Mouse (Mus musculus) stomach, embryonic 16.5 days (tissue): ENCODE data around the gene Xkrx. TPM values are rescaled to one million over a fixed set of nuclear protein-coding genes. Genes with fewer than 3 reads are reported as not detected.
A peak's percentile ranks its signal among the peaks of the same experiment; 100 is the strongest.
"Not testable (repeated sequence)": the region's sequence is repeated elsewhere in the genome, so short reads cannot be mapped to it uniquely, and the experiment has no call there.

Source experiments
- ATAC-seq: fragments of 200-750 bp; cut with Nextera tagmentation; 2 replicates; pipeline ENCODE4 v1.8.0; 2017; ENCODE audit warnings: moderate number of reproducible peaks, moderate TSS enrichment; ENCODE audit not compliant: insufficient read depth, low FRiP score
- H3K27ac ChIP-seq: fragments of 300-500 bp; sonication (generic); 2 replicates; pipeline ENCODE4 v1.5.1; 2014; ENCODE audit warnings: low read length
- H3K27me3 ChIP-seq: fragments of 300-500 bp; sonication (generic); 2 replicates; pipeline ENCODE4 v1.6.1; 2014; ENCODE audit warnings: low read length, control low read depth, mixed read lengths; ENCODE audit not compliant: control insufficient read depth, insufficient read depth
- H3K36me3 ChIP-seq: fragments of 300-500 bp; sonication (generic); 2 replicates; pipeline ENCODE4 v1.6.1; 2014; ENCODE audit warnings: low read length; ENCODE audit not compliant: control insufficient read depth, insufficient read depth
- H3K4me1 ChIP-seq: fragments of 300-500 bp; sonication (generic); 2 replicates; pipeline ENCODE4 v1.6.1; 2014; ENCODE audit warnings: low read length, control low read depth, mixed read lengths; ENCODE audit not compliant: control insufficient read depth, insufficient read depth
- H3K4me2 ChIP-seq: fragments of 300-500 bp; sonication (generic); 2 replicates; pipeline ENCODE4 v1.6.1; 2014; ENCODE audit warnings: low read depth, low read length, mixed read lengths
- H3K4me3 ChIP-seq: fragments of 300-500 bp; sonication (generic); replicated peaks from 2 replicates; pipeline ENCODE4 v1.5.1; 2014; ENCODE audit warnings: mild to moderate bottlenecking, low read length
- H3K9ac ChIP-seq: fragments of 300-500 bp; sonication (generic); 2 replicates; pipeline ENCODE4 v1.6.1; 2014; ENCODE audit warnings: low read length
- H3K9me3 ChIP-seq: fragments of 300-500 bp; sonication (generic); replicated peaks from 2 replicates; pipeline ENCODE4 v1.6.1; 2016; ENCODE audit warnings: low read length, control low read depth; ENCODE audit not compliant: control insufficient read depth
- WGBS: fragments of 180-500 bp; shearing (Covaris S2); extraction: QIAGEN DNeasy Blood & Tissue Kit; methylation state at CpG from one replicate; pipeline ENCODE4 v1.1.7; 2014; 5-methylcytosine and 5-hydroxymethylcytosine counted together
- polyA plus RNA-seq: library from polyadenylated mRNA; unstranded; fragments of >200 nt; fragmentation: Nextera tagmentation; extraction: Ambion mirVana; gene quantifications from 2 replicates; pipeline ENCODE4 v1.2.1, GENCODE M21; 2015

Gene Xkrx
- polyA plus RNA-seq, result 0.22 and 0.94 TPM in 2 replicates

GRCm38 (mm10) chrX:134162043-134162720, at the start of gene Xkrx:
Gene Xkrx, minus strand, starts transcription at chrX:134162076.
- Histone ChIP-seq H3K36me3 (no peaks in the 10 kb centered on the region), H3K27ac (no peak within 1 kb of the TSS), H3K9me3 (no peaks in the 10 kb centered on the region), H3K4me3 (peak within 1 kb of the TSS; percentile 15), H3K4me1 (no peaks in the 10 kb centered on the region), H3K4me2 (peak within 1 kb of the TSS; percentile 42), H3K9ac (no peak within 1 kb of the TSS), H3K27me3 (no peaks in the 10 kb centered on the region)
- 26% methylated on average over 16 of the region's 16 CpGs for WGBS
- ATAC-seq, result no peak

DNA sequence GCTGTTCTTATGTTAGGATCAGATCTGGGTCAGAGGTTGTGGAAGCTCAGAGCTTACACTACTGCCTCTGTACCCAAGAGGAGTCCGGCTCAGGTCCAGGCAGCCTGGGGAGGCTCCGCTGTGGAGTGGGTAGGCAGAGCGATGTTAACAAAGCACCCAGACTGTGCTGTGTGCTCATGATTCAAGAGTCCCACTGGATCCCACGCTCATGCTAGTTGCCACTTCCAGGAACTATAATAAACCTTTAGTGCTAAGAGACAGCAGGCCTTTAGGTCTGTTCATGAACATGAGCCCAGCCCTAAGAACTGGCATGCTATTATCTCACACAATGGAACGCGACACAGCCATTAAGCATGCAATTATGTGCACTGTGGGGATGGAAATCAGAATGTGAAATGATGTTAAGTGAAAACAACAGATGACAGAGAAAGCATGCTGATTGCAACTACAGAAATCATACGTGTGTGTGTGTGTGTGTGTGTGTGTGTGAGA, 49.3 kb upstream of the Xkrx start:
- no peaks in the 10 kb centered on the region for H3K9me3 ChIP-seq
- no peak overlapping the region for H3K27ac ChIP-seq
- H3K4me2 ChIP-seq, result no peak overlapping the region
- H3K36me3 ChIP-seq, result no peaks in the 10 kb centered on the region
- WGBS, result 92% methylated on average over 7 of the region's 7 CpGs
- H3K27me3 ChIP-seq, result no peaks in the 10 kb centered on the region
- no peak overlapping the region for H3K9ac ChIP-seq
- ATAC-seq, result no peak
- H3K4me1 ChIP-seq, result no peaks in the 10 kb centered on the region
- H3K4me3 ChIP-seq, result no peak overlapping the region

GRCm38 (mm10) chrX:134208491-134208890, 46.6 kb upstream of the Xkrx start:
- no peaks in the 10 kb centered on the region for H3K9me3 ChIP-seq
- no peak overlapping the region for H3K27ac ChIP-seq
- no peaks in the 10 kb centered on the region for H3K36me3 ChIP-seq

GRCm38 (mm10) chrX:134187201-134187600, 25.3 kb upstream of the Xkrx start, which contains the start of gene Arl13a:
Gene Arl13a, plus strand, starts transcription at chrX:134187501.
- not testable (repeated sequence) for H3K4me2 ChIP-seq, H3K27me3 ChIP-seq, H3K36me3 ChIP-seq, H3K4me1 ChIP-seq, H3K4me3 ChIP-seq, H3K27ac ChIP-seq, H3K9me3 ChIP-seq, H3K9ac ChIP-seq, ATAC-seq
- 87% methylated on average over 8 of the region's 9 CpGs for WGBS

More at GRCm38 (mm10) chrX:134208491-134208890, 46.6 kb upstream of the Xkrx start:
- no peak for ATAC-seq
- H3K27me3 ChIP-seq, result no peaks in the 10 kb centered on the region
- no peak overlapping the region for H3K4me3 ChIP-seq
- H3K9ac ChIP-seq, result no peak overlapping the region
- H3K4me2 ChIP-seq, result no peak overlapping the region
- no peaks in the 10 kb centered on the region for H3K4me1 ChIP-seq
- WGBS, result 62% methylated on average over 2 of the region's 2 CpGs

- Histone ChIP-seq H3K9me3 (no peaks in the 10 kb centered on the region), H3K27me3 (no peaks in the 10 kb centered on the region), H3K4me2 (no peak overlapping the region), H3K27ac (no peak overlapping the region), H3K9ac (no peak overlapping the region), H3K36me3 (no peaks in the 10 kb centered on the region), H3K4me1 (no peaks in the 10 kb centered on the region), H3K4me3 (no peak overlapping the region)
- no peak for ATAC-seq
- 100% methylated on average over 1 of the region's 1 CpGs for WGBS
Observed at GRCm38 (mm10) chrX:134174699-134175098, 12.8 kb upstream of the Xkrx start.

DNA sequence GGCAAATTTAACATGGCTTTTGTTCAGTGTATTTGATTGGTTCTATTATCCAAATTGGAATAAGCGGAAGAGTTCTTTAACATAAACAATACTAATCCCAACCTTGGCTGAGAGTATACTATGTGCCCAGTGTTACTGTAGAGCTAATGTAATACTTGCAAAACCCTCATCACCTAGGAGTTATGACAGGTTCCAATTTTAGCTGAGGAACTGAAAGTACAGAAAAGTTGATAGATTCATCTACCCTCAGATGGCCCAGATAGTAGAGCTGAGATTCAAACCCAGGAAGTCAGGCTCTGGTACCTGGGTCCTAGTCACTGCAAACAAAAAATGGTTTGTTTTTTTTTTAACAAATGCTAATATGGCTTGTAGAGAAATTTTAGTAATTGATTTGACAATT, 8.7 kb upstream of the Xkrx start:
- H3K4me3 ChIP-seq, result no peak overlapping the region
- H3K4me2 ChIP-seq, result no peak overlapping the region
- ATAC-seq, result no peak
- no peaks in the 10 kb centered on the region for H3K4me1 ChIP-seq
- no peak overlapping the region for H3K9ac ChIP-seq
- H3K36me3 ChIP-seq, result no peaks in the 10 kb centered on the region
- WGBS, result 71% methylated on average over 1 of the region's 1 CpGs
- no peaks in the 10 kb centered on the region for H3K9me3 ChIP-seq
- H3K27me3 ChIP-seq, result no peaks in the 10 kb centered on the region
- H3K27ac ChIP-seq, result no peak overlapping the region

GRCm38 (mm10) chrX:134163484-134163883, 1.6 kb upstream of the Xkrx start:
- no peak for ATAC-seq
- 61% methylated on average over 4 of the region's 4 CpGs for WGBS
- H3K27me3 ChIP-seq, result no peaks in the 10 kb centered on the region

DNA sequence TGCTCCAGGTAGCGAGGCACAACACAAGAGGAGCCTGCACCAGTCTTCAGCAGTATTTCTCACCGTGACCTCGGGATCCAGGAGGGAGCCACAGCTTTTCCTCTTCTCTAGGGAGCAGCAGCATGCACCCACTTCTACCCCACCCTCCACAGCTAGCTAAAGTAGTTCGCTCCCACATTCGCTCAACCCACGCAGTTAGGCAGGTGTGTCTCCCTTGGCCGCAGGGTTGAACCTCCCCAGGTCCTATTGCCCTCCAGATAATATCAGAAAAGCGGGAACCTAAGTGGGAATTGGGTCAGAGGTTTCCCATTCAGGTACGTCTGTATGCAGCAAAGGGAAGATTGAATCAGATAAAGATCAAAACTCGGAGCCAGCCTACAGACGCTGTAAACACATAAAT, 950 bp upstream of the Xkrx start:
- ATAC-seq, result no peak
- WGBS, result 17% methylated on average over 11 of the region's 11 CpGs

More at GRCm38 (mm10) chrX:134163484-134163883, 1.6 kb upstream of the Xkrx start:
- no peak overlapping the region for H3K27ac ChIP-seq
- no peaks in the 10 kb centered on the region for H3K9me3 ChIP-seq
- H3K4me1 ChIP-seq, result no peaks in the 10 kb centered on the region
- no peak overlapping the region for H3K9ac ChIP-seq
- no peaks in the 10 kb centered on the region for H3K36me3 ChIP-seq
- no peak overlapping the region for H3K4me3 ChIP-seq
- H3K4me2 ChIP-seq, result no peak overlapping the region

DNA sequence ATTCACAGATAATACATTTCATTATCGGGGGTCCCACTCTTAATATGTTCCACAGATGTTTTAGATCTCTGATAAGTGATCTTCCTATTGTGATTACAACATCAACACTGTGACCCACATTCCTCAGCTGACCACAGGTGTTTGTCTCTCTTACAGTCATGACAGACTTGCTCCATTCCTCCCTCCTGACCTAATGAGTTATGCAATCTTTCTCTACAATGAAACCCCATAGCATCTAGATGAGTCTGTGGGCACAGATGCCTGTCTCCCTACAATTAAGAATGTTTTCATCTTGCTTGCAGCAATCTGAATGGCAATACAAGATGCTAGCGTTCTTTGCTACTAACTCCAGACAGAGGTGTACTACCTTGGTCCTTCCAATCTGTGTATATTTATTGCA, 1.4 kb downstream of the Xkrx start:
- no peak overlapping the region for H3K9ac ChIP-seq
- H3K4me1 ChIP-seq, result no peaks in the 10 kb centered on the region
- H3K4me3 ChIP-seq, result no peak overlapping the region
- no peak for ATAC-seq
- no peak overlapping the region for H3K27ac ChIP-seq
- 84% methylated on average over 2 of the region's 2 CpGs for WGBS
- H3K36me3 ChIP-seq, result no peaks in the 10 kb centered on the region
- H3K4me2 ChIP-seq, result no peak overlapping the region
- H3K9me3 ChIP-seq, result no peaks in the 10 kb centered on the region
- H3K27me3 ChIP-seq, result no peaks in the 10 kb centered on the region

More for the DNA sequence above, 950 bp upstream of the Xkrx start:
- H3K36me3 ChIP-seq, result no peaks in the 10 kb centered on the region
- no peaks in the 10 kb centered on the region for H3K4me1 ChIP-seq
- no peaks in the 10 kb centered on the region for H3K27me3 ChIP-seq
- no peak overlapping the region for H3K9ac ChIP-seq
- H3K4me2 ChIP-seq, result peak overlapping the region; percentile 42
- H3K9me3 ChIP-seq, result no peaks in the 10 kb centered on the region
- H3K4me3 ChIP-seq, result peak overlapping the region; percentile 15
- no peak overlapping the region for H3K27ac ChIP-seq
